Mouse (Mus musculus) ovary, adult 2 months (tissue): Measurements from ENCODE around the gene F2r. TPM values are rescaled to one million over a fixed set of nuclear protein-coding genes. Genes with fewer than 3 reads are reported as not detected.

Experiments used
- polyA plus RNA-seq: library from polyadenylated mRNA; depleted of rRNA; stranded (reverse); fragments of >200 nt; gene quantifications from 2 replicates; pipeline ENCODE4 v1.2.3, GENCODE M21; 2012; rRNA removed

Gene F2r
- 18.9 and 20.3 TPM in 2 replicates for polyA plus RNA-seq

GRCm38 (mm10) chr13:95618309-95618712, at the start of gene F2r:
F2r (minus strand) TSS chr13:95618487.

Other genes with a start within 250 kb of the F2r start
- gene Aggf1, start 243.1 kb downstream of the F2r start, polyA plus RNA-seq: 28.4 and 37.0 TPM in 2 replicates
- gene Crhbp, start 173.6 kb downstream of the F2r start, polyA plus RNA-seq: not detected in 2 replicates
- not detected in 2 replicates for gene S100z, start 139.8 kb downstream of the F2r start, polyA plus RNA-seq
- gene F2rl1, start 93.3 kb downstream of the F2r start, polyA plus RNA-seq: 2.7 and 3.6 TPM in 2 replicates
- 0.20 and 0.34 TPM in 2 replicates for gene F2rl2, start 78.4 kb upstream of the F2r start, polyA plus RNA-seq